Mouse (Mus musculus): Measurements from ENCODE around the gene Inpp5b.
A peak's percentile ranks its signal among the peaks of the same experiment; 100 is the strongest.

Inpp5b gene

GRCm38 (mm10) chr4:124818832-124819231 lies 77.2 kb downstream of the Inpp5b start:
- no peak for DNase-seq

- DNase-seq: no peak
These were observed 83.3 kb downstream of the Inpp5b start for GRCm38 (mm10) chr4:124824967-124825366.

GRCm38 (mm10) chr4:124825371-124825965 lies 83.8 kb downstream of the Inpp5b start:
- no peak for DNase-seq

GRCm38 (mm10) chr4:124829671-124830070 lies 88.0 kb downstream of the Inpp5b start:
- DNase-seq: no peak

- no peak for DNase-seq
These were observed 91.1 kb downstream of the Inpp5b start for GRCm38 (mm10) chr4:124832796-124833195.

- peak; percentile 45 to 56 for DNase-seq
These were observed 96.5 kb downstream of the Inpp5b start for GRCm38 (mm10) chr4:124838035-124838700.

- no peak for DNase-seq
These were observed 99.3 kb downstream of the Inpp5b start for GRCm38 (mm10) chr4:124840998-124841397.

- DNase-seq: peak; percentile 55 to 70
These were observed 101.8 kb downstream of the Inpp5b start for GRCm38 (mm10) chr4:124843493-124843892.

- DNase-seq: peak; percentile 90 to 92
These were observed 105.9 kb downstream of the Inpp5b start for GRCm38 (mm10) chr4:124847573-124847972.

- peak; percentile 56 to 67 for DNase-seq
These were observed 108.1 kb downstream of the Inpp5b start for GRCm38 (mm10) chr4:124849631-124850260.

- peak; percentile 97 for DNase-seq
These were observed 108.7 kb downstream of the Inpp5b start, which contains the start of gene Yrdc for GRCm38 (mm10) chr4:124850261-124850913. Gene Yrdc (plus strand): TSS chr4:124850679.

All from cerebellum, postnatal 25 days (tissue).